Mouse (Mus musculus): ENCODE results near the gene Relt.

GRCm38 (mm10) chr7:100861209-100861608 is 2.0 kb downstream of the Relt start:
- TF ChIP-seq CTCF (IDR thresholded peaks at IDR 0.05; ENCODE audit: borderline replicate concordance, insufficient read depth, low read depth, low read length), result no peak
- no peak for TF ChIP-seq POLR2A (IDR thresholded peaks at IDR 0.05; ENCODE audit: borderline replicate concordance, insufficient read depth, low read length)
